ENCODE assay signal across 9 mouse cellular contexts in genomic region chr9:53973929-53974327, GRCm38 (mm10). TPM values are rescaled to one million over a fixed set of nuclear protein-coding genes. Genes with fewer than 3 reads are reported as not detected.
A peak's percentile ranks its signal among the peaks of the same experiment; 100 is the strongest.
DNase-seq lines count a peak whose midpoint lies in the region; ATAC-seq and TF ChIP-seq lines count a peak whose summit lies in the region.
"Had no signal": no experiment of that assay in that cellular context is flagged by ENCODE, and none has a peak within 500 bp of the region (broad histone marks: within the 10 kb centered on the region; RNA-seq: fewer than 3 reads in every experiment).

No protein-coding gene starts in this region.

- peak; percentile 31 to 36 for DNase-seq in left cerebral cortex, postnatal 25 days (ENCODE audit: low spot score in 2 of 2)
- DNase-seq in left cerebral cortex, postnatal 4 days, result no peak
- DNase-seq in embryonic facial prominence, embryonic 14.5 days (ENCODE audit: low spot score), result no peak
- DNase-seq in layer of hippocampus, adult 2 months (ENCODE audit: low spot score in 2 of 2), result peak; percentile 34 to 37
- DNase-seq in adrenal gland, postnatal 14 days, result no peak
- DNase-seq in thymus, postnatal 4 days, result no peak
- DNase-seq in Muller cell, postnatal 12 days (ENCODE audit: inconsistent ontology term), result no peak

- intact Hi-C loops in left cerebral cortex, postnatal 25 days (cut with DNase I), result no loop called here
- intact Hi-C loops in left cerebral cortex, postnatal 4 days (cut with DNase I), result no loop called here

- no peak for TF ChIP-seq CTCF in layer of hippocampus, adult 2 months (conservative IDR thresholded peaks at IDR 0.05)

- H3K27ac ChIP-seq in embryonic facial prominence, embryonic 14.5 days (replicated peaks; ENCODE audit: low read depth, low read length), result no peak overlapping the region
- H3K27ac ChIP-seq in layer of hippocampus, adult 2 months, result peak overlapping the region; percentile 98
- H3K27ac ChIP-seq in neural tube, embryonic 14.5 days (ENCODE audit: low read depth, low read length), result peak overlapping the region; percentile 84

- H3K4me2 ChIP-seq in embryonic facial prominence, embryonic 14.5 days (ENCODE audit: low read depth, low read length), result peak overlapping the region; percentile 97; the same call in 1 of the 2 replicates
- H3K4me2 ChIP-seq in neural tube, embryonic 14.5 days (ENCODE audit: low read depth, low read length), result peak overlapping the region; percentile 59

- 22% methylated on average over 13 of the region's 13 CpGs for whole genome bisulfite sequencing in embryonic facial prominence, embryonic 14.5 days
- 6% methylated on average over 13 of the region's 13 CpGs for WGBS in neural tube, embryonic 14.5 days

- H3K9me3 ChIP-seq in embryonic facial prominence, embryonic 14.5 days (ENCODE audit: control insufficient read depth, low read length), result no peaks in the 10 kb centered on the region
- no peaks in the 10 kb centered on the region for H3K9me3 ChIP-seq in neural tube, embryonic 14.5 days (ENCODE audit: control insufficient read depth, low read length)

- H3K4me3 ChIP-seq in embryonic facial prominence, embryonic 14.5 days (ENCODE audit: low read depth, low read length), result peak overlapping the region; percentile 55
- peak overlapping the region; percentile 80 for H3K4me3 ChIP-seq in layer of hippocampus, adult 2 months
- peak overlapping the region; percentile 77 for H3K4me3 ChIP-seq in neural tube, embryonic 14.5 days (ENCODE audit: low read depth, low read length)

- H3K4me1 ChIP-seq in embryonic facial prominence, embryonic 14.5 days (ENCODE audit: control insufficient read depth, insufficient read depth, low read length), result 0 out of 2 replicates have a peak, but pooled peaks cover 5% of the 10 kb centered on the region
- no peaks in the 10 kb centered on the region for H3K4me1 ChIP-seq in neural tube, embryonic 14.5 days (ENCODE audit: control insufficient read depth, insufficient read depth, low read length)

- H3K36me3 ChIP-seq in embryonic facial prominence, embryonic 14.5 days (ENCODE audit: control insufficient read depth, insufficient read depth, low read length), result no peaks in the 10 kb centered on the region
- no peaks in the 10 kb centered on the region for H3K36me3 ChIP-seq in neural tube, embryonic 14.5 days (ENCODE audit: control insufficient read depth, insufficient read depth, low read length)

- H3K9ac ChIP-seq in embryonic facial prominence, embryonic 14.5 days (ENCODE audit: low read depth, low read length), result no peak overlapping the region
- peak overlapping the region; percentile 89 for H3K9ac ChIP-seq in neural tube, embryonic 14.5 days (replicated peaks; ENCODE audit: low read depth, low read length)

- H3K27me3 ChIP-seq in embryonic facial prominence, embryonic 14.5 days (replicated peaks; ENCODE audit: control insufficient read depth, insufficient read depth, low read length), result peaks cover 38% of the 10 kb centered on the region
- H3K27me3 ChIP-seq in neural tube, embryonic 14.5 days (ENCODE audit: control insufficient read depth, insufficient read depth, low read length), result no peaks in the 10 kb centered on the region
- H3K27me3 ChIP-seq: Patski had no signal

- ATAC-seq in embryonic facial prominence, embryonic 14.5 days (ENCODE audit: low read depth), result no peak
- ATAC-seq in neural tube, embryonic 14.5 days (ENCODE audit: low read depth), result peak; percentile 29; the same call in 1 of the 2 replicates

RNA-seq across cellular contexts. Expression of gene Elmod1, which starts 1.2 kb away (rescaled TPM):
- total RNA-seq in left cerebral cortex, postnatal 25 days (2021), result 100 to 1,000 TPM; 192 to 196 TPM
- total RNA-seq in left cerebral cortex, postnatal 4 days (2021), result 100 to 1,000 TPM; 135 to 150 TPM
- 0.60 and 0.97 TPM in 2 replicates for polyA plus RNA-seq in embryonic facial prominence, embryonic 14.5 days (2014; fragmentation: Nextera tagmentation; extraction: Ambion mirVana)
- 100 to 1,000 TPM; 237 to 243 TPM for total RNA-seq in layer of hippocampus, adult 2 months (2021)
- polyA plus RNA-seq in neural tube, embryonic 14.5 days (2014; fragmentation: Nextera tagmentation; extraction: Ambion mirVana), result 26.6 and 37.4 TPM in 2 replicates
- total RNA-seq in adrenal gland, postnatal 14 days (2021), result 3.8 and 3.9 TPM in 2 replicates

Comparison
In these comparisons a context has a peak if more than half of its experiments do, and no peak if none do; other contexts are left out.
1. DNase-seq: peak in left cerebral cortex, postnatal 25 days (2 of 2) and layer of hippocampus, adult 2 months (2 of 2); none in left cerebral cortex, postnatal 4 days (single experiment), embryonic facial prominence, embryonic 14.5 days (single experiment), adrenal gland, postnatal 14 days (single experiment), thymus, postnatal 4 days (single experiment) and Muller cell, postnatal 12 days (single experiment).
2. RNA of gene Elmod1, which starts 1.2 kb away (total RNA-seq): 237 to 243 TPM in layer of hippocampus, adult 2 months, 192 to 196 TPM in left cerebral cortex, postnatal 25 days and 135 to 150 TPM in left cerebral cortex, postnatal 4 days; 3.8 to 3.9 TPM in adrenal gland, postnatal 14 days; every median in the first group is over 10 times any median in the second.
3. Peak in every context shown above with its lines, with median percentiles within 50 percentile points of each other: H3K4me3 ChIP-seq.